ENCODE assay signal across 12 mouse cellular contexts in the genomic region with DNA sequence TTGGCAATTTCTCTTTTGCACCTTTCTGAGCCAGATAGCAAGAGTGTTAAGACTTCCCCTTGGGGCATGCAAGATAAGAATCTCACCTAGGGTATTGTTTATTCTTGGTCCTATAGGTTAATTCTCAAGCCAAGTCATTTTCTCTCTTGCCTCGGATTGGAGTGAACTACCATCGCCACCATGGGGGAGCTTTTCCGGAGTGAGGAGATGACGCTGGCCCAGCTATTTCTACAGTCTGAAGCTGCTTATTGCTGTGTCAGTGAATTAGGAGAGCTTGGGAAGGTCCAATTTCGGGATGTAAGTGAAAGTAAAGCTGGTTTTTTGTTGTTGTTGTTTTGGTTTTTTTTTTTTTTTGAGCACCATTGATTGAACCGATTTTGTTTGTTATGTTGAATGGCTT. TPM values are rescaled to one million over a fixed set of nuclear protein-coding genes. Genes with fewer than 3 reads are reported as not detected.
DNase-seq lines count a peak whose midpoint lies in the region; ATAC-seq and TF ChIP-seq lines count a peak whose summit lies in the region.
"Had no signal": no experiment of that assay in that cellular context is flagged by ENCODE, and none has a peak within 500 bp of the region (broad histone marks: within the 10 kb centered on the region; RNA-seq: fewer than 3 reads in every experiment).

No protein-coding gene starts in this region.

- 0 out of 2 replicates have a peak overlapping the region, but pooled peaks have one; percentile 12 for H3K9ac ChIP-seq in heart, embryonic 16.5 days (ENCODE audit: low read length)
- 0 out of 2 replicates have a peak overlapping the region, but pooled peaks have one; percentile 96 for H3K9ac ChIP-seq in liver, embryonic 16.5 days (ENCODE audit: low read depth, low read length)

- 76% methylated on average over 6 of the region's 6 CpGs for WGBS in heart, embryonic 16.5 days
- 75% methylated on average over 6 of the region's 6 CpGs for WGBS in liver, embryonic 16.5 days (ENCODE audit: insufficient replicate concordance)

- H3K4me3 ChIP-seq in heart, embryonic 16.5 days (ENCODE audit: low read length) = no peak overlapping the region
- H3K4me3 ChIP-seq in bone marrow macrophage, adult 2 months (ENCODE audit: insufficient read depth, low read length) = peak overlapping the region; percentile 76; the same call in 1 of the 2 replicates
- H3K4me3 ChIP-seq in cortical plate, adult 2 months (ENCODE audit: insufficient read depth, low read length) = peak overlapping the region; percentile 68
- peak overlapping the region; percentile 94 for H3K4me3 ChIP-seq in liver, embryonic 16.5 days (ENCODE audit: low read depth, low read length)

- H3K4me1 ChIP-seq in heart, embryonic 16.5 days (ENCODE audit: control insufficient read depth, insufficient read depth, low read length) = peaks cover 19% of the 10 kb centered on the region
- peaks cover 22% of the 10 kb centered on the region for H3K4me1 ChIP-seq in bone marrow macrophage, adult 2 months (ENCODE audit: control insufficient read depth, insufficient read depth, low read length)
- H3K4me1 ChIP-seq in cortical plate, adult 2 months (ENCODE audit: control insufficient read depth, insufficient read depth, low read length) = peaks cover 11% of the 10 kb centered on the region
- H3K4me1 ChIP-seq in liver, embryonic 16.5 days (ENCODE audit: control insufficient read depth, low read depth, low read length) = peaks cover 24% of the 10 kb centered on the region

- no peaks in the 10 kb centered on the region for H3K9me3 ChIP-seq in heart, embryonic 16.5 days (replicated peaks; ENCODE audit: control insufficient read depth, low read length)
- no peaks in the 10 kb centered on the region for H3K9me3 ChIP-seq in liver, embryonic 16.5 days (replicated peaks; ENCODE audit: control insufficient read depth, low read length)
- H3K9me3 ChIP-seq: G1E had no signal

- no peak overlapping the region for H3K27ac ChIP-seq in heart, embryonic 16.5 days (ENCODE audit: low read length)
- H3K27ac ChIP-seq in bone marrow macrophage, adult 2 months (ENCODE audit: insufficient read depth, low read depth, low read length) = no peak overlapping the region
- H3K27ac ChIP-seq in cortical plate, adult 2 months (ENCODE audit: insufficient read depth, low read length) = no peak overlapping the region
- 0 out of 2 replicates have a peak overlapping the region, but pooled peaks have one; percentile 100 for H3K27ac ChIP-seq in liver, embryonic 16.5 days (ENCODE audit: low read length)

- H3K27me3 ChIP-seq in heart, embryonic 16.5 days (ENCODE audit: control insufficient read depth, insufficient read depth, low read length) = no peaks in the 10 kb centered on the region
- no peaks in the 10 kb centered on the region for H3K27me3 ChIP-seq in liver, embryonic 16.5 days (ENCODE audit: control insufficient read depth, insufficient read depth, low read depth, low read length)

- ATAC-seq in heart, embryonic 16.5 days (replicated peaks; ENCODE audit: extremely low read depth, insufficient read depth, low FRiP score) = no peak
- ATAC-seq in liver, embryonic 16.5 days (ENCODE audit: low read depth) = no peak

- TF ChIP-seq POLR2A in bone marrow macrophage, adult 2 months (IDR thresholded peaks at IDR 0.05; ENCODE audit: borderline replicate concordance, low read depth, low read length) = no peak
- no peak for TF ChIP-seq POLR2A in cortical plate, adult 2 months (IDR thresholded peaks at IDR 0.05; ENCODE audit: extremely low read depth, insufficient read depth, low read length)

- TF ChIP-seq CTCF in bone marrow macrophage, adult 2 months (IDR thresholded peaks at IDR 0.05; ENCODE audit: low read depth, low read length) = no peak
- TF ChIP-seq CTCF in cortical plate, adult 2 months (IDR thresholded peaks at IDR 0.05; ENCODE audit: extremely low read depth, insufficient read depth, low read length) = no peak

- 0 out of 2 replicates have a peak overlapping the region, but pooled peaks have one; percentile 75 for H3K4me2 ChIP-seq in heart, embryonic 16.5 days (ENCODE audit: low read depth, low read length)
- H3K4me2 ChIP-seq in liver, embryonic 16.5 days (ENCODE audit: low read depth, low read length) = peak overlapping the region; percentile 94

- no peak for DNase-seq in heart, adult 9 months (ENCODE audit: low spot score in 2 of 2)
- DNase-seq in ovary, adult 18-20 months (ENCODE audit: low spot score) = no peak
- no peak for DNase-seq in embryo, embryonic 11 days
- no peak for DNase-seq in ovary, postnatal 14 days (ENCODE audit: low spot score)
- DNase-seq: cerebellum, adult 8-10 months; kidney, postnatal 25 days; retina, postnatal 1 day had no signal

- H3K36me3 ChIP-seq in heart, embryonic 16.5 days (ENCODE audit: control insufficient read depth, insufficient read depth) = peaks cover 12% of the 10 kb centered on the region; the same call in 1 of the 2 replicates
- H3K36me3 ChIP-seq in liver, embryonic 16.5 days (ENCODE audit: control insufficient read depth, insufficient read depth) = peaks cover 26% of the 10 kb centered on the region

RNA-seq across cellular contexts. Expression of a gene that starts 2.4 kb away (rescaled TPM):
- polyA plus RNA-seq in heart, embryonic 16.5 days (2015; fragmentation: Nextera tagmentation; extraction: Ambion mirVana) = 50.7 and 53.6 TPM in 2 replicates
- 163 and 186 TPM in 2 replicates for polyA plus RNA-seq in bone marrow macrophage, adult 2 months (2012; ENCODE audit: insufficient read depth, insufficient read length, missing spikeins)
- polyA plus RNA-seq in cortical plate, adult 2 months (2012; rRNA removed) = 333 and 341 TPM in 2 replicates
- polyA plus RNA-seq in liver, embryonic 16.5 days (2015; fragmentation: Nextera tagmentation; extraction: Ambion mirVana) = 47.5 and 49.9 TPM in 2 replicates

RNA-seq across cellular contexts. Expression of a gene that starts 41.0 kb away (rescaled TPM):
- 428 and 460 TPM in 2 replicates for polyA plus RNA-seq in heart, embryonic 16.5 days (2015; fragmentation: Nextera tagmentation; extraction: Ambion mirVana)
- polyA plus RNA-seq in bone marrow macrophage, adult 2 months (2012; ENCODE audit: insufficient read depth, insufficient read length, missing spikeins) = 3.8 and 4.1 TPM in 2 replicates
- 20.0 and 21.1 TPM in 2 replicates for polyA plus RNA-seq in cortical plate, adult 2 months (2012; rRNA removed)
- 26.0 and 29.7 TPM in 2 replicates for polyA plus RNA-seq in liver, embryonic 16.5 days (2015; fragmentation: Nextera tagmentation; extraction: Ambion mirVana)

RNA-seq across cellular contexts. Expression of a gene that starts 58.2 kb away (rescaled TPM):
- 11.5 and 13.1 TPM in 2 replicates for polyA plus RNA-seq in heart, embryonic 16.5 days (2015; fragmentation: Nextera tagmentation; extraction: Ambion mirVana)
- 59.5 and 64.3 TPM in 2 replicates for polyA plus RNA-seq in bone marrow macrophage, adult 2 months (2012; ENCODE audit: insufficient read depth, insufficient read length, missing spikeins)
- polyA plus RNA-seq in cortical plate, adult 2 months (2012; rRNA removed) = 10.3 and 10.7 TPM in 2 replicates
- polyA plus RNA-seq in liver, embryonic 16.5 days (2015; fragmentation: Nextera tagmentation; extraction: Ambion mirVana) = 7.1 and 7.2 TPM in 2 replicates

Comparison
In these comparisons a context has a peak if more than half of its experiments do, and no peak if none do; other contexts are left out.
1. RNA of a gene that starts 41.0 kb away (polyA plus RNA-seq): 428 to 460 TPM in heart, embryonic 16.5 days; 26.0 to 29.7 TPM in liver, embryonic 16.5 days, 20.0 to 21.1 TPM in cortical plate, adult 2 months and 3.8 to 4.1 TPM in bone marrow macrophage, adult 2 months; every median in the first group is over 10 times any median in the second.